ENCODE assay signal across 12 mouse cellular contexts in genomic region chr13:105048662-105049061, GRCm38 (mm10). TPM values are rescaled to one million over a fixed set of nuclear protein-coding genes. Genes with fewer than 3 reads are reported as not detected.
A peak's percentile ranks its signal among the peaks of the same experiment; 100 is the strongest.
DNase-seq lines count a peak whose midpoint lies in the region; ATAC-seq and TF ChIP-seq lines count a peak whose summit lies in the region.
"Had no signal": no experiment of that assay in that cellular context is flagged by ENCODE, and none has a peak within 500 bp of the region (broad histone marks: within the 10 kb centered on the region; RNA-seq: fewer than 3 reads in every experiment).

No protein-coding gene starts in this region.

- H3K9ac ChIP-seq in heart, embryonic 16.5 days (ENCODE audit: low read length) = no peak overlapping the region
- H3K9ac ChIP-seq: limb, embryonic 15.5 days had no signal

- no peaks in the 10 kb centered on the region for H3K27me3 ChIP-seq in heart, embryonic 16.5 days (ENCODE audit: control insufficient read depth, insufficient read depth, low read length)
- peaks cover 29% of the 10 kb centered on the region for H3K27me3 ChIP-seq in megakaryocyte, embryonic 14.5 days (replicated peaks)

- peak overlapping the region; percentile 94; the same call in 1 of the 2 replicates for H3K4me3 ChIP-seq in layer of hippocampus, adult 2 months
- no peak overlapping the region for H3K4me3 ChIP-seq in heart, embryonic 16.5 days (ENCODE audit: low read length)
- peak overlapping the region; percentile 72 for H3K4me3 ChIP-seq in megakaryocyte, embryonic 14.5 days (replicated peaks)
- H3K4me3 ChIP-seq: limb, embryonic 15.5 days had no signal

- TF ChIP-seq CTCF in layer of hippocampus, adult 2 months (conservative IDR thresholded peaks at IDR 0.05) = peak; percentile 37

- H3K36me3 ChIP-seq in heart, embryonic 16.5 days (ENCODE audit: control insufficient read depth, insufficient read depth) = no peaks in the 10 kb centered on the region
- no peaks in the 10 kb centered on the region for H3K36me3 ChIP-seq in megakaryocyte, embryonic 14.5 days (replicated peaks; ENCODE audit: low read length)
- H3K36me3 ChIP-seq: limb, embryonic 15.5 days had no signal

- peak overlapping the region; percentile 68 for H3K27ac ChIP-seq in layer of hippocampus, adult 2 months
- H3K27ac ChIP-seq in heart, embryonic 16.5 days (ENCODE audit: low read length) = no peak overlapping the region
- H3K27ac ChIP-seq: limb, embryonic 15.5 days had no signal

- WGBS in heart, embryonic 16.5 days = 39% methylated on average over 8 of the region's 8 CpGs

- DNase-seq in layer of hippocampus, adult 2 months (ENCODE audit: low spot score in 2 of 2) = no peak
- DNase-seq in layer of hippocampus, adult 9-10 months (ENCODE audit: low spot score) = no peak
- peak; percentile 56 to 65 for DNase-seq in cerebellum, postnatal 14 days
- no peak for DNase-seq in thymus, postnatal 0 days (ENCODE audit: low spot score)
- no peak for DNase-seq in lung, adult 18-20 months
- DNase-seq: adrenal gland, postnatal 14 days had no signal

- no peaks in the 10 kb centered on the region for H3K9me3 ChIP-seq in heart, embryonic 16.5 days (replicated peaks; ENCODE audit: control insufficient read depth, low read length)
- H3K9me3 ChIP-seq in megakaryocyte, embryonic 14.5 days = no peaks in the 10 kb centered on the region
- H3K9me3 ChIP-seq: limb, embryonic 15.5 days had no signal

- peaks cover 15% of the 10 kb centered on the region for H3K4me1 ChIP-seq in heart, embryonic 16.5 days (ENCODE audit: control insufficient read depth, insufficient read depth, low read length)
- peaks cover 45% of the 10 kb centered on the region for H3K4me1 ChIP-seq in megakaryocyte, embryonic 14.5 days

- peak; percentile 80 for ATAC-seq in heart, embryonic 16.5 days (replicated peaks; ENCODE audit: extremely low read depth, insufficient read depth, low FRiP score)

- no peak overlapping the region for H3K4me2 ChIP-seq in heart, embryonic 16.5 days (ENCODE audit: low read depth, low read length)
- H3K4me2 ChIP-seq: limb, embryonic 15.5 days had no signal

RNA-seq across cellular contexts. Expression of gene Rgs7bp, which starts 6.1 kb away (rescaled TPM):
- total RNA-seq in layer of hippocampus, adult 2 months (2021) = 100 to 1,000 TPM; 150 to 153 TPM
- polyA plus RNA-seq in heart, embryonic 16.5 days (2015; fragmentation: Nextera tagmentation; extraction: Ambion mirVana) = 2.8 and 3.0 TPM in 2 replicates
- 0.17 TPM in 1 of 2 replicates, not detected in the other for polyA plus RNA-seq in megakaryocyte, embryonic 14.5 days (2012; ENCODE audit: insufficient read depth, low replicate concordance)
- 0.22 and 0.29 TPM in 2 replicates for polyA plus RNA-seq in thymus, postnatal 0 days (2015; fragmentation: Nextera tagmentation; extraction: Ambion mirVana)

RNA-seq across cellular contexts. Expression of gene 4933425L06Rik, which starts 33.3 kb away (rescaled TPM):
- not detected for total RNA-seq in layer of hippocampus, adult 2 months (2021)
- polyA plus RNA-seq in heart, embryonic 16.5 days (2015; fragmentation: Nextera tagmentation; extraction: Ambion mirVana) = not detected in 2 replicates
- not detected in 2 replicates for polyA plus RNA-seq in megakaryocyte, embryonic 14.5 days (2012; ENCODE audit: insufficient read depth, low replicate concordance)
- polyA plus RNA-seq in thymus, postnatal 0 days (2015; fragmentation: Nextera tagmentation; extraction: Ambion mirVana) = not detected in 2 replicates
- total RNA-seq: adrenal gland, postnatal 14 days; ES-E14 had no signal
- polyA plus RNA-seq: gonadal fat pad, adult 2 months; limb, embryonic 15.5 days; urinary bladder, adult 2 months had no signal

Comparison
In these comparisons a context has a peak if more than half of its experiments do, and no peak if none do; other contexts are left out.
1. DNase-seq: peak in cerebellum, postnatal 14 days (2 of 2); none in layer of hippocampus, adult 2 months (0 of 2), layer of hippocampus, adult 9-10 months (single experiment), thymus, postnatal 0 days (single experiment) and lung, adult 18-20 months (0 of 2).